Mouse (Mus musculus): ENCODE measurements around the gene Wdr26. TPM values are rescaled to one million over a fixed set of nuclear protein-coding genes. Genes with fewer than 3 reads are reported as not detected.

Wdr26 gene
- polyA plus RNA-seq, 1 experiment from 2014 or later: 32.6 TPM

Other genes starting within 250 kb of the Wdr26 start
- gene Ephx1, start 191.1 kb downstream of the Wdr26 start, polyA plus RNA-seq (2015; fragmentation: Nextera tagmentation; extraction: Ambion mirVana): 12.4 and 20.3 TPM in 2 replicates
- not detected in 2 replicates for gene 9130409I23Rik, start 160.8 kb downstream of the Wdr26 start, polyA plus RNA-seq (2015; fragmentation: Nextera tagmentation; extraction: Ambion mirVana)
- 31.9 and 36.2 TPM in 2 replicates for gene Nvl, start 67.8 kb downstream of the Wdr26 start, polyA plus RNA-seq (2015; fragmentation: Nextera tagmentation; extraction: Ambion mirVana)
- 102 and 105 TPM in 2 replicates for gene Cnih4, start 67.3 kb downstream of the Wdr26 start, polyA plus RNA-seq (2015; fragmentation: Nextera tagmentation; extraction: Ambion mirVana)
- gene Cnih3, start 140.6 kb upstream of the Wdr26 start, polyA plus RNA-seq (2015; fragmentation: Nextera tagmentation; extraction: Ambion mirVana): 0.15 and 0.63 TPM in 2 replicates

All from limb, embryonic 15.5 days (tissue).